Mouse (Mus musculus) limb, embryonic 10.5 days (tissue): ENCODE measurements around the gene Efcab6. TPM values are rescaled to one million over a fixed set of nuclear protein-coding genes. Genes with fewer than 3 reads are reported as not detected.

Source experiments
- DNase-seq: peaks from one replicate; pipeline ENCODE4 v3.0.0-alpha.2; 2017; ENCODE audit warnings: low spot score
- H3K27ac ChIP-seq: fragments of 300-500 bp; sonication (generic); 2 replicates; pipeline ENCODE4 v1.5.1; 2016; ENCODE audit warnings: mild to moderate bottlenecking
- H3K27me3 ChIP-seq: fragments of 300-500 bp; sonication (generic); 2 replicates; pipeline ENCODE4 v1.6.1; 2016; ENCODE audit warnings: low read depth, mild to moderate bottlenecking; ENCODE audit not compliant: poor library complexity, severe bottlenecking
- H3K36me3 ChIP-seq: fragments of 300-500 bp; sonication (generic); 2 replicates; pipeline ENCODE4 v1.6.1; 2016; ENCODE audit warnings: mild to moderate bottlenecking, moderate library complexity
- H3K4me1 ChIP-seq: fragments of 300-500 bp; sonication (generic); 2 replicates; pipeline ENCODE4 v1.6.1; 2016
- H3K4me3 ChIP-seq: fragments of 300-500 bp; sonication (generic); 2 replicates; pipeline ENCODE4 v1.5.1; 2016; ENCODE audit warnings: mild to moderate bottlenecking, moderate library complexity
- H3K9me3 ChIP-seq: fragments of 300-500 bp; sonication (generic); replicated peaks from 2 replicates; pipeline ENCODE4 v1.6.1; 2016; ENCODE audit warnings: mild to moderate bottlenecking
- WGBS: fragments of 180-500 bp; shearing (Covaris S2); methylation state at CpG from one replicate; pipeline ENCODE4 v1.1.7; 2016; 5-methylcytosine and 5-hydroxymethylcytosine counted together
- polyA plus RNA-seq: library from polyadenylated mRNA; unstranded; fragments of >200 nt; fragmentation: Nextera tagmentation; extraction: Ambion mirVana; gene quantifications from 2 replicates; pipeline ENCODE4 v1.2.1, GENCODE M21; 2016

Efcab6 gene
- polyA plus RNA-seq, 1 experiment from 2014 or later, result not detected

DNA sequence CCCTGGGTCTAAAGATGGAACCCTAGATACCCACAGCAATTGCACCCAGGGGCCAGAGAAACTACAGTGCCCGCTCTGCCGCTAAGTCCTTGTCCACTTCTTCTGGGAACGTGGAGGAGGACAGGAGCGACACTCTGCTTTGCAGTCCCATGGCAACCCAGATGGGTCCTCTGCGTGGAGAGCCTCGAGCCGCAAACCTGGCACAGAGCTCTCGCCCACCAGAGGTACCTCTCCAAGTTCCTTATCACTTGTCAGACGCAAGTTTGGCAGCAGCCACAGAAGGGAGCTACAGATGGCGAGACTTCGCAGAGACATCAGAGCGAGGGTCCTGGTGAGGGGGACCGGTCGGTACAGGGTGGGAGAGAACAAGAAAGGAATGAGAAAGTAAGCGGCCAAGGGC lies 73.0 kb downstream of the Efcab6 start:
- WGBS, result 87% methylated on average over 15 of the region's 15 CpGs
- Histone ChIP-seq H3K4me3 (no peak overlapping the region), H3K27ac (no peak overlapping the region), H3K4me1 (peaks cover 24% of the 10 kb centered on the region), H3K36me3 (no peaks in the 10 kb centered on the region), H3K27me3 (peaks cover 93% of the 10 kb centered on the region), H3K9me3 (no peaks in the 10 kb centered on the region)
- DNase-seq, result no peak

GRCm38 (mm10) chr15:83991461-83991860 lies 73.7 kb downstream of the Efcab6 start:
- Histone ChIP-seq H3K27ac (no peak overlapping the region), H3K4me1 (peaks cover 17% of the 10 kb centered on the region), H3K4me3 (no peak overlapping the region), H3K27me3 (peaks cover 88% of the 10 kb centered on the region), H3K36me3 (no peaks in the 10 kb centered on the region), H3K9me3 (no peaks in the 10 kb centered on the region)
- 10% methylated on average over 3 of the region's 3 CpGs for WGBS
- peak; percentile 42 for DNase-seq

GRCm38 (mm10) chr15:83989241-83989640 lies 75.9 kb downstream of the Efcab6 start:
- Histone ChIP-seq H3K27ac (no peak overlapping the region), H3K36me3 (no peaks in the 10 kb centered on the region), H3K4me3 (no peak overlapping the region), H3K27me3 (peaks cover 88% of the 10 kb centered on the region), H3K9me3 (no peaks in the 10 kb centered on the region), H3K4me1 (peaks cover 17% of the 10 kb centered on the region)
- WGBS, result 93% methylated on average over 5 of the region's 5 CpGs
- DNase-seq, result no peak

DNA sequence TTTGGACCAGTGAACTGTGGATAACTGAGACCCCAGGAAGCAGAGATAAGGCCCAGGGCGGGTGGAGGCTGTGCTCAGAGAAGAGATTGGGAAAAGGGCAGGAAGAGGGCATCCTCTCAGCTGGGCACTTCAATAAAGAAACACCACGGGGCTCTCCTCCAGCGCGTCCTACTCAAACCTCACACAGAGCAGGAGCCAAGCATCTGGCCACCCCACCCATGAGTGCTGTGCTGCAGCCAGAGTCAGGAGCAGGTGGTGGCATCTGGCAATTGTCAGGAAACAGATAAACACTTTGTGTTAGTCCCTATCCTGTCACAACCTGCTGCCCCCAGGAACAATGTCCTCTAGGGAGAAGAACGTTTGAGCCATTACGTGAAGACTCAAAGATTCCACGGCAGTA lies 77.1 kb downstream of the Efcab6 start:
- H3K4me3 ChIP-seq, result no peak overlapping the region
- peaks cover 17% of the 10 kb centered on the region for H3K4me1 ChIP-seq
- no peak overlapping the region for H3K27ac ChIP-seq
- whole genome bisulfite sequencing, result 43% methylated on average over 7 of the region's 7 CpGs
- DNase-seq, result no peak
- no peaks in the 10 kb centered on the region for H3K9me3 ChIP-seq
- peaks cover 88% of the 10 kb centered on the region for H3K27me3 ChIP-seq
- no peaks in the 10 kb centered on the region for H3K36me3 ChIP-seq

GRCm38 (mm10) chr15:83982186-83982936 lies 82.8 kb downstream of the Efcab6 start:
- Histone ChIP-seq H3K27ac (no peak overlapping the region), H3K27me3 (peaks cover 92% of the 10 kb centered on the region), H3K36me3 (no peaks in the 10 kb centered on the region), H3K4me1 (peaks cover 1% of the 10 kb centered on the region), H3K9me3 (no peaks in the 10 kb centered on the region), H3K4me3 (no peak overlapping the region)
- 70% methylated on average over 14 of the region's 14 CpGs for WGBS
- peak; percentile 53 for DNase-seq

DNA sequence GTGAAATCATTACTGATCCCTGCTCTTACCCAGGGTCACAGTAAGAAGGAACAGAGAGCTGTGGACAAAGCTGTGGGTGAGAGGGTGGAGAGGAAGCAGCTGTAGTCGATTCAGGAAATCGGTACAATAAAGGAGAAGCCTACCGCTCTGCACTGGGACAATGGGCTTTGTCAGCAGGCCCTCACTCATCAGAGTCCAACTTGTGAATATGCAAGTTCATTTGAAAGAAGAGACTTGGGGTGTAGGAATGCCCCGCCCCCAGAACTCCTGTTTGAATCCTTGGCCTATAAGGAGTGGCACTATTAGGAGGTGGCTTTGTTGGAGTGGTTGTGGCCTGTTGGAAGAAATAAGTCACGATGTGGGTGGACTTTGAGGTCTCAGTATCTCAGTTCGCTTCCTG lies 86.3 kb downstream of the Efcab6 start:
- DNase-seq, result no peak
- 87% methylated on average over 6 of the region's 6 CpGs for WGBS
- Histone ChIP-seq H3K4me1 (peaks cover 10% of the 10 kb centered on the region), H3K36me3 (no peaks in the 10 kb centered on the region), H3K27me3 (peaks cover 89% of the 10 kb centered on the region), H3K9me3 (no peaks in the 10 kb centered on the region), H3K27ac (no peak overlapping the region), H3K4me3 (no peak overlapping the region)

- WGBS, result 8% methylated on average over 5 of the region's 5 CpGs
- Histone ChIP-seq H3K4me1 (peaks cover 10% of the 10 kb centered on the region), H3K4me3 (no peak overlapping the region), H3K27me3 (peaks cover 89% of the 10 kb centered on the region), H3K27ac (no peak overlapping the region), H3K9me3 (no peaks in the 10 kb centered on the region), H3K36me3 (no peaks in the 10 kb centered on the region)
- DNase-seq, result no peak
Measured at GRCm38 (mm10) chr15:83977108-83977507, 88.1 kb downstream of the Efcab6 start.

DNA sequence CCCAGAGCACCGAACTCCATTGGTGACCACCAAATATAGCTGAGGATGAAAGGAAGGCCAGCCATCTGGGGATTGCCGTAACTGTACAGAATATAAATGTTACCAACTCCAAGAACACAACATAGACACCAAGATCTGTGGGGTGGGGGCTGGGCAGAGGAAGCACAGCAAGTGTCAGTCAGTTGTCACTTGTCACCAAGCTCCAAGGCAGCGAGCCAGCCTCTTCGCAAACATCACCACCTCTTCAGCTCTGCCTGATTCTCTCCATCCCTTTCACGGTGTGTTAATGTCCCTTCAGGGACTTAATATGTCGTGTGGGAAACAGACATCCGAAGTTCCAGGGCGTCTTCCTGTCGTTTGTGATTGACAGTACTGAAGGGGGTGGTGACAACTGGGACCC lies 93.0 kb downstream of the Efcab6 start:
- 81% methylated on average over 9 of the region's 9 CpGs for WGBS

DNA sequence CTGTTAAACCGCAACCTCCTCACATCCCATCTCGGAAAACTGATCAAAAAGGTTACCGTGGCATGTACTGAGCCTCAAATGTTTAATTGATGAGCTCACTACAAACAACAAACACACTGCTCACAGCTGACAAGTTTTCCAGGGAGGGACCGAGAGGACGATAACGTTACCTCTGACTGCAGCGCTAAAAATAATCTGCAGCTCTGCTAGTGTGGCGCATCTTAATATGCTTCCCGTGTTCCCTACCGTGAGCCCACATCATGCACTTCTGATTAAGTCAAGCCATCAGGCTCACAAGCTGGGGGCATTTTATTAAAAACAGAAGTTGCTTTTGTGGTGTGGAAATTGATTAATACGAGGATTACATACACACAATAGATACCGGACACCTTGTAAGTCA lies 97.4 kb downstream of the Efcab6 start:
- WGBS, result 84% methylated on average over 12 of the region's 12 CpGs

More for the DNA sequence above, 93.0 kb downstream of the Efcab6 start:
- no peak overlapping the region for H3K4me3 ChIP-seq
- H3K36me3 ChIP-seq, result no peaks in the 10 kb centered on the region
- H3K27ac ChIP-seq, result no peak overlapping the region
- H3K9me3 ChIP-seq, result no peaks in the 10 kb centered on the region
- peaks cover 7% of the 10 kb centered on the region for H3K4me1 ChIP-seq
- peaks cover 90% of the 10 kb centered on the region for H3K27me3 ChIP-seq
- no peak for DNase-seq

GRCm38 (mm10) chr15:83965126-83965525 lies 100.1 kb downstream of the Efcab6 start:
- no peak overlapping the region for H3K4me3 ChIP-seq
- no peak for DNase-seq
- peaks cover 6% of the 10 kb centered on the region; the same call in 1 of the 2 replicates for H3K4me1 ChIP-seq
- peaks cover 76% of the 10 kb centered on the region for H3K27me3 ChIP-seq
- H3K9me3 ChIP-seq, result no peaks in the 10 kb centered on the region
- 76% methylated on average over 8 of the region's 8 CpGs for WGBS
- no peak overlapping the region for H3K27ac ChIP-seq
- no peaks in the 10 kb centered on the region for H3K36me3 ChIP-seq

More for the DNA sequence above, 97.4 kb downstream of the Efcab6 start:
- no peak for DNase-seq
- Histone ChIP-seq H3K36me3 (no peaks in the 10 kb centered on the region), H3K27me3 (peaks cover 92% of the 10 kb centered on the region), H3K4me1 (no peaks in the 10 kb centered on the region), H3K9me3 (no peaks in the 10 kb centered on the region), H3K4me3 (no peak overlapping the region), H3K27ac (no peak overlapping the region)

DNA sequence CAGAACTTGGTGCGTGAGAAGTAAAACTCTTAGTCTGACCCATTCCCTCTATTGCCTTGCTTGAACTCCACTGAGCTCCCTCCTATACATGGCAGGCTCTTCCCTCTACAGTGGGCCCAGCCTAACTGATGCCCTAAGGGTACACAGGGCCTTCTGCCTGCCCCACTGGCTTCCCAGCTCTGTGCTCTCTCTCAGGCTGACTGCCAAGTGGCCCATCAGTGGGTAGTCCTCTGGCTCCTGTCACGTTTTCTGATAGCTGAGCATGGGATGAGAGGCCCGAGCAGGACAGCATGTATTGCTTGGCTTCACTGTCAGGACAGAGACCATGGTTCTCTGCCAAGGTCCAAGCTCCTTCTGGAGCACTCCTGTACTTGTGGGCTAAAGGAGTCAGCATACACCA lies 106.8 kb downstream of the Efcab6 start:
- Histone ChIP-seq H3K27ac (no peak overlapping the region), H3K9me3 (no peaks in the 10 kb centered on the region), H3K4me1 (peaks cover 6% of the 10 kb centered on the region; the same call in 1 of the 2 replicates), H3K27me3 (peaks cover 36% of the 10 kb centered on the region), H3K4me3 (no peak overlapping the region), H3K36me3 (no peaks in the 10 kb centered on the region)
- WGBS, result 85% methylated on average over 3 of the region's 3 CpGs
- no peak for DNase-seq

DNA sequence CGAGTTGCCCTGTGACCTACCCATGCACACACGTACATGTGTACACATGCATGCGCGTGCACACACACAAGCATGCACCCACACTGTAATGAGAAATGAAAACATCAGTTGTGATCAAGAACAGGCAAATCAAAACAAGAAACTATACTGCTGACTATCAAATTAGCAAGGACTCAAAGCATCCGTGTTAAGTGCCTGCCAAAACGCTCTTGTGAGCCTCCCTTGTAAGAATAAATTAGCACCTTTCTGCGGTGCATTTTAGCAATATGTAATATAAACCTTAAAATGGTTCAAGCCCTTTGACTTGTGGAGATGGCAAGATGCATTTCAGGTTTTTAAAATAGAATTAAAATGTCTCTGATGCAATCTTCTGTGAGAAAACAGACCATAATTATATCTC lies 108.2 kb downstream of the Efcab6 start:
- H3K4me3 ChIP-seq, result no peak overlapping the region
- WGBS, result 94% methylated on average over 7 of the region's 7 CpGs
- DNase-seq, result no peak
- H3K4me1 ChIP-seq, result peaks cover 6% of the 10 kb centered on the region; the same call in 1 of the 2 replicates
- no peak overlapping the region for H3K27ac ChIP-seq
- H3K36me3 ChIP-seq, result no peaks in the 10 kb centered on the region
- no peaks in the 10 kb centered on the region for H3K9me3 ChIP-seq
- H3K27me3 ChIP-seq, result peaks cover 26% of the 10 kb centered on the region

DNA sequence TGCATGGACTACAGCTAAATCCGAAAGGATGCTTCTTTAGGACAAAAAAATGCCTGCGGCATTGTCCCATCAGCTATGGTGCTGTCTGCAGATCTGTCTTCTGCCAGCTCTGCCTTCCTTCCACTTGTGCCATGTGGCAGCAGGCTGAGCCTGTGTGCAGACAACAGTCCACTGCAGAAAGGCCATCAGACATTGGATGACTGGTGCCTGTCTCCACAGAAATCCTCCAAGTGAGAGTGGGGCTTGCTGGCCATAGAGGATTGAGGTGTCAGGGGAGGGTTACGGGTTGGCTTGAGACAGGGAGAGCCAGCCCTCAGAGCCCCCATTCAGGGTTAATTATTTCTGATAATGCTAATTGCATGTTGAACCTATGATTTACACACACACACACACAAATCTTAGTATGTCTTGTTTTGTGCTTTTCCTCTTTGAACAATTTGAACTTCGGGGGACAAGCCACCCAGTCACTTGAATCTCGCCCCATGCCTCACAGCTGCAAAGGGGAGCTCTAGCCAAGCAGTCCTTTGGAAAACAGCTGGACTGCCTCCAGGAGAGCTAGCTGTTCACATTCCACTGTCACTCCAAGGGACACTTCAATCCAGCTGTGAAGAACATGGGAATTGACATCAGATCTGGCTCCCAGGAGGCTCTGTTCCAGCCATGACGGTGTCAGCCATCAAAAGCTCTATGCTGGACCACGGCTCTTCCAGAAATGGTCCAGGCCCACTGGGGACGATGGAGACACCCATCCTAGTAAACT lies 109.1 kb downstream of the Efcab6 start:
- 89% methylated on average over 8 of the region's 8 CpGs for WGBS
- H3K9me3 ChIP-seq, result no peaks in the 10 kb centered on the region
- H3K36me3 ChIP-seq, result no peaks in the 10 kb centered on the region
- H3K4me3 ChIP-seq, result no peak overlapping the region
- no peak overlapping the region for H3K27ac ChIP-seq
- peaks cover 20% of the 10 kb centered on the region for H3K27me3 ChIP-seq
- H3K4me1 ChIP-seq, result peaks cover 3% of the 10 kb centered on the region; the same call in 1 of the 2 replicates
- DNase-seq, result no peak
